Mouse (Mus musculus): Measurements from ENCODE around the gene Nfat5. TPM values are rescaled to one million over a fixed set of nuclear protein-coding genes. Genes with fewer than 3 reads are reported as not detected.

Gene Nfat5
- polyA plus RNA-seq, 1 experiment from 2014 or later, result 12.3 TPM

- H3K4me2 ChIP-seq (ENCODE audit: low read length), result no peak overlapping the region
- no peak overlapping the region for H3K4me3 ChIP-seq (ENCODE audit: low read depth, low read length)
- ATAC-seq (replicated peaks; ENCODE audit: low FRiP score, low TSS enrichment, low read depth) (no peak), DNase-seq (ENCODE audit: low spot score) (no peak)
- no peak overlapping the region for H3K27ac ChIP-seq (ENCODE audit: low read depth)
- WGBS, result 78% methylated on average over 6 of the region's 6 CpGs
- H3K9ac ChIP-seq (ENCODE audit: low read length), result no peak overlapping the region
- no peaks in the 10 kb centered on the region for H3K36me3 ChIP-seq (ENCODE audit: control insufficient read depth, insufficient read depth, low read length)
- H3K4me1 ChIP-seq (replicated peaks; ENCODE audit: control insufficient read depth, insufficient read depth, low read length), result no peaks in the 10 kb centered on the region; the same call in none of the 2 replicates
- no peaks in the 10 kb centered on the region for H3K27me3 ChIP-seq (replicated peaks; ENCODE audit: control insufficient read depth, insufficient read depth, low read length)
- no peaks in the 10 kb centered on the region for H3K9me3 ChIP-seq (ENCODE audit: control insufficient read depth, low read length)
Observed at GRCm38 (mm10) chr8:107260120-107260519, 33.1 kb upstream of the Nfat5 start.

- no peak overlapping the region for H3K4me3 ChIP-seq (ENCODE audit: low read depth, low read length)
- no peaks in the 10 kb centered on the region for H3K27me3 ChIP-seq (replicated peaks; ENCODE audit: control insufficient read depth, insufficient read depth, low read length)
- H3K27ac ChIP-seq (ENCODE audit: low read depth), result no peak overlapping the region
- H3K4me2 ChIP-seq (ENCODE audit: low read length), result no peak overlapping the region
- H3K36me3 ChIP-seq (ENCODE audit: control insufficient read depth, insufficient read depth, low read length), result no peaks in the 10 kb centered on the region
- H3K9me3 ChIP-seq (ENCODE audit: control insufficient read depth, low read length), result no peaks in the 10 kb centered on the region
- no peak for DNase-seq (ENCODE audit: low spot score)
- WGBS, result 77% methylated on average over 4 of the region's 4 CpGs
- no peak overlapping the region for H3K9ac ChIP-seq (ENCODE audit: low read length)
- no peak for ATAC-seq (replicated peaks; ENCODE audit: low FRiP score, low TSS enrichment, low read depth)
- H3K4me1 ChIP-seq (replicated peaks; ENCODE audit: control insufficient read depth, insufficient read depth, low read length), result no peaks in the 10 kb centered on the region; the same call in 1 of the 2 replicates
Observed at GRCm38 (mm10) chr8:107261172-107261571, 32.1 kb upstream of the Nfat5 start.

DNA sequence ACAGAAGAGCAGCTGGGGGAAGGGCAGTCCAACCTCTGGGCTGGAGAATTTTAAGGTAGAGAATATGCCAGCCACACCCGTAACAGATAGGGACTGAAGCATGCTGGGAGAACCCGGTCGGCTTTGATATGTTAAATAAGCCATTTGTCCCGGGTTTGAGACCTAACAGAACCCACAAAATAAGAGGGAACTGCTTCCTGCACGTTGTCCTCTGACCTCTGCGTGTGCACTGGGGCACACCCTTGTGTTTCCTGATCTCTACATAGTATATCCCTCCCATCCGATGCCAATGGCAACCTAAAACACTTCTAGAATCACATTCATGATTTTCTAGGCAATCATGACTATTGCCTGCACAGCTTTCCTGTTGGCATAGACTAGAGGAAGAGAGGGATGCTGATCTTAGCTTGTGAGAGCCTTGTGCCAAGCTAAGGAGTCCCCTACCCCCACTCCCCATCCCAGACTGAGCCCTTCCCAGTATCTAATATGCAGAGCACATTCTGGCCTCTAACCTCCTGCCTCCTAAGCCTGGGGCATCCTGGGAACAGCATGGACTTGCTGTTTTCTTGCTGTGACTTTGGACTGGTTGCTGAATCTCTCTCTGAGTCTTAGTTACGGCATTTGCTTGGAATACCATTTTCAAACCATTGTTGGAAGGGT lies 31.1 kb upstream of the Nfat5 start:
- Histone ChIP-seq H3K4me1 (replicated peaks; ENCODE audit: control insufficient read depth, insufficient read depth, low read length) (no peaks in the 10 kb centered on the region; the same call in 1 of the 2 replicates), H3K9me3 (ENCODE audit: control insufficient read depth, low read length) (no peaks in the 10 kb centered on the region), H3K4me3 (ENCODE audit: low read depth, low read length) (no peak overlapping the region), H3K9ac (ENCODE audit: low read length) (no peak overlapping the region), H3K27ac (ENCODE audit: low read depth) (no peak overlapping the region), H3K36me3 (ENCODE audit: control insufficient read depth, insufficient read depth, low read length) (no peaks in the 10 kb centered on the region), H3K4me2 (ENCODE audit: low read length) (no peak overlapping the region), H3K27me3 (replicated peaks; ENCODE audit: control insufficient read depth, insufficient read depth, low read length) (no peaks in the 10 kb centered on the region)
- 72% methylated on average over 8 of the region's 8 CpGs for WGBS
- DNase-seq (ENCODE audit: low spot score) (no peak), ATAC-seq (replicated peaks; ENCODE audit: low FRiP score, low TSS enrichment, low read depth) (no peak)

- WGBS, result 76% methylated on average over 10 of the region's 10 CpGs
- no peak overlapping the region for H3K4me2 ChIP-seq (ENCODE audit: low read length)
- ATAC-seq (replicated peaks; ENCODE audit: low FRiP score, low TSS enrichment, low read depth), result no peak
- H3K27ac ChIP-seq (ENCODE audit: low read depth), result no peak overlapping the region
- H3K27me3 ChIP-seq (replicated peaks; ENCODE audit: control insufficient read depth, insufficient read depth, low read length), result no peaks in the 10 kb centered on the region
- no peaks in the 10 kb centered on the region for H3K36me3 ChIP-seq (ENCODE audit: control insufficient read depth, insufficient read depth, low read length)
- no peaks in the 10 kb centered on the region for H3K9me3 ChIP-seq (ENCODE audit: control insufficient read depth, low read length)
- H3K4me3 ChIP-seq (ENCODE audit: low read depth, low read length), result no peak overlapping the region
- H3K9ac ChIP-seq (ENCODE audit: low read length), result no peak overlapping the region
- H3K4me1 ChIP-seq (replicated peaks; ENCODE audit: control insufficient read depth, insufficient read depth, low read length), result no peaks in the 10 kb centered on the region
- no peak for DNase-seq (ENCODE audit: low spot score)
Observed at GRCm38 (mm10) chr8:107265811-107266210, 27.5 kb upstream of the Nfat5 start.

- no peaks in the 10 kb centered on the region for H3K4me1 ChIP-seq (replicated peaks; ENCODE audit: control insufficient read depth, insufficient read depth, low read length)
- H3K9me3 ChIP-seq (ENCODE audit: control insufficient read depth, low read length), result no peaks in the 10 kb centered on the region
- no peak overlapping the region for H3K4me2 ChIP-seq (ENCODE audit: low read length)
- H3K9ac ChIP-seq (ENCODE audit: low read length), result no peak overlapping the region
- no peak overlapping the region for H3K27ac ChIP-seq (ENCODE audit: low read depth)
- H3K27me3 ChIP-seq (replicated peaks; ENCODE audit: control insufficient read depth, insufficient read depth, low read length), result no peaks in the 10 kb centered on the region
- DNase-seq (ENCODE audit: low spot score) (no peak), ATAC-seq (replicated peaks; ENCODE audit: low FRiP score, low TSS enrichment, low read depth) (no peak)
- no peaks in the 10 kb centered on the region for H3K36me3 ChIP-seq (ENCODE audit: control insufficient read depth, insufficient read depth, low read length)
- no peak overlapping the region for H3K4me3 ChIP-seq (ENCODE audit: low read depth, low read length)
- WGBS, result 75% methylated on average over 9 of the region's 9 CpGs
Observed at GRCm38 (mm10) chr8:107268501-107268900, 24.8 kb upstream of the Nfat5 start.

DNA sequence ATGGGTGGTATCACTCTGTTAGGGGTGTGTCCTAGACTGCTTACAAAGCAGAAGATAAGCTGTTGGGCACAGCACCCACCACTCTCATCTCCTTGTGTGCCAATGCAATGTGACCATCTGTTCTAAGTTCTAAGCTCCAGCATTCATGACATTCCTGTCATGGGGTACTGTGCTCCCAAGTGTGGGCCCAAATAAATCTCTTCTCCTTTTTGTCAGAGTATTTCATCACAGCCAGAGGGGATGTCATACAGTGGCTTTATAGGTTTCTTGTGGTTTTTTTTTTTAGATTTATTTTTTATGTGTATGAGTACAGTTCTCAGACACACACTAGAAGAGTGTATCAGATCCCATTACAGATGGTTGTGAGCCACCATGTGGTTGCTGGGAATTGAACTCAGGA lies 24.1 kb upstream of the Nfat5 start:
- no peaks in the 10 kb centered on the region for H3K36me3 ChIP-seq (ENCODE audit: control insufficient read depth, insufficient read depth, low read length)
- H3K9ac ChIP-seq (ENCODE audit: low read length), result no peak overlapping the region
- no peak overlapping the region for H3K4me2 ChIP-seq (ENCODE audit: low read length)
- no peak overlapping the region for H3K4me3 ChIP-seq (ENCODE audit: low read depth, low read length)
- ATAC-seq (replicated peaks; ENCODE audit: low FRiP score, low TSS enrichment, low read depth) (no peak), DNase-seq (ENCODE audit: low spot score) (no peak)
- no peaks in the 10 kb centered on the region for H3K27me3 ChIP-seq (replicated peaks; ENCODE audit: control insufficient read depth, insufficient read depth, low read length)
- no peaks in the 10 kb centered on the region for H3K4me1 ChIP-seq (replicated peaks; ENCODE audit: control insufficient read depth, insufficient read depth, low read length)
- no peaks in the 10 kb centered on the region for H3K9me3 ChIP-seq (ENCODE audit: control insufficient read depth, low read length)
- H3K27ac ChIP-seq (ENCODE audit: low read depth), result no peak overlapping the region

DNA sequence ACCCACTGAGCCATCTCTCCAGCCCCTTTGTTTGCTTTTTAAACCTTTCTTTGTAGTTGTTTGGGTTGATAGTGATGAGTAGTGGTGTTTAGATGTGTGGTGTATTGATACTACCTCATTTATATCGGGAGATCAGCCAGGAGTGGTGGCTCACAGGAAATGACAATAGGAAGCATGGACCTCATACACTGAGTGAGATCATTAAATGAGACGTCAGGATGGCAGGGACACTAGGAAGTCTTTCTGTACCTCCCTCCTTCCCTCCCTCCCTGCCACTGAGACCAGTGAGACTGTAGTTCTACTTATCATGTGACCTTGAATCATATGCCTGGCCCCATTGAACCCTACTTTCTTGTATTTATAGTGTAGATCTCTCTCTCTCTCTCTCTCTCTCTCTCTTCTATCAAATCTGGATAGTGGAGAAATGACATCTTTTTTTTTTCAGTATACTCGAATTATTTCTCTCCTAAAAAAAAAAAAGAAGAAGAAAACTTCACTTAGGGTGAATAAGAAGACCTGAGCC lies 23.6 kb upstream of the Nfat5 start:
- no peak overlapping the region for H3K4me2 ChIP-seq (ENCODE audit: low read length)

GRCm38 (mm10) chr8:107270287-107270686 lies 23.0 kb upstream of the Nfat5 start:
- Histone ChIP-seq H3K36me3 (ENCODE audit: control insufficient read depth, insufficient read depth, low read length) (no peaks in the 10 kb centered on the region), H3K4me3 (ENCODE audit: low read depth, low read length) (no peak overlapping the region)
- WGBS, result 82% methylated on average over 4 of the region's 4 CpGs

More for the DNA sequence above, 23.6 kb upstream of the Nfat5 start:
- no peak overlapping the region for H3K9ac ChIP-seq (ENCODE audit: low read length)
- ATAC-seq (replicated peaks; ENCODE audit: low FRiP score, low TSS enrichment, low read depth) (no peak), DNase-seq (ENCODE audit: low spot score) (no peak)
- H3K4me3 ChIP-seq (ENCODE audit: low read depth, low read length), result no peak overlapping the region
- H3K27ac ChIP-seq (ENCODE audit: low read depth), result no peak overlapping the region
- no peaks in the 10 kb centered on the region for H3K4me1 ChIP-seq (replicated peaks; ENCODE audit: control insufficient read depth, insufficient read depth, low read length)
- H3K27me3 ChIP-seq (replicated peaks; ENCODE audit: control insufficient read depth, insufficient read depth, low read length), result no peaks in the 10 kb centered on the region
- H3K36me3 ChIP-seq (ENCODE audit: control insufficient read depth, insufficient read depth, low read length), result no peaks in the 10 kb centered on the region
- WGBS, result 50% methylated on average over 3 of the region's 3 CpGs
- no peaks in the 10 kb centered on the region for H3K9me3 ChIP-seq (ENCODE audit: control insufficient read depth, low read length)

DNA sequence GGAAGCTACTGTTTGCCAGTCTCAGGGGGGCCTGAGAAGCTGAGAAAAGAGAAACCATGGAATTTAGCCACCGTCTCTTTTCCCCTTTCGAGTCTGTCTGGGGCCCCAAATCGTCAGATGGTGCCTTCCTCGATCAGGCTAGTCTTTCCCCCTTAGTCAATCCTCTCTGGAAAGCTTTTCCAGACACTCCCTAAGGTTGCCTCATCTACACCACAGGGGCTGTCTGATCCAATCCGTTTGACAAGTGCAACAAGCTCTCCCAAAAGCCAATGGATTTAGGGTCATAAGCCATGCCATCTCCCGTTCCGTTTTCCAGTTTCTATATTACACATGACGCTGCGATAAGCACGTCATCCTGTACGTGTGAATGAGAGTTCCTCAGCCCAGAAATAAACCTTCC lies 22.5 kb upstream of the Nfat5 start:
- no peak for ATAC-seq (replicated peaks; ENCODE audit: low FRiP score, low TSS enrichment, low read depth)
- H3K9me3 ChIP-seq (ENCODE audit: control insufficient read depth, low read length), result no peaks in the 10 kb centered on the region
- 71% methylated on average over 11 of the region's 11 CpGs for WGBS
- no peak for DNase-seq (ENCODE audit: low spot score)
- H3K27ac ChIP-seq (ENCODE audit: low read depth), result no peak overlapping the region
- no peaks in the 10 kb centered on the region for H3K27me3 ChIP-seq (replicated peaks; ENCODE audit: control insufficient read depth, insufficient read depth, low read length)
- H3K4me3 ChIP-seq (ENCODE audit: low read depth, low read length), result no peak overlapping the region
- H3K4me2 ChIP-seq (ENCODE audit: low read length), result no peak overlapping the region
- H3K4me1 ChIP-seq (replicated peaks; ENCODE audit: control insufficient read depth, insufficient read depth, low read length), result no peaks in the 10 kb centered on the region
- H3K36me3 ChIP-seq (ENCODE audit: control insufficient read depth, insufficient read depth, low read length), result no peaks in the 10 kb centered on the region
- H3K9ac ChIP-seq (ENCODE audit: low read length), result no peak overlapping the region

More at GRCm38 (mm10) chr8:107270287-107270686, 23.0 kb upstream of the Nfat5 start:
- Histone ChIP-seq H3K9ac (ENCODE audit: low read length) (no peak overlapping the region), H3K9me3 (ENCODE audit: control insufficient read depth, low read length) (no peaks in the 10 kb centered on the region), H3K27me3 (replicated peaks; ENCODE audit: control insufficient read depth, insufficient read depth, low read length) (no peaks in the 10 kb centered on the region), H3K4me1 (replicated peaks; ENCODE audit: control insufficient read depth, insufficient read depth, low read length) (no peaks in the 10 kb centered on the region), H3K4me2 (ENCODE audit: low read length) (no peak overlapping the region), H3K27ac (ENCODE audit: low read depth) (no peak overlapping the region)
- ATAC-seq (replicated peaks; ENCODE audit: low FRiP score, low TSS enrichment, low read depth), result no peak
- DNase-seq (ENCODE audit: low spot score), result no peak
